Mouse (Mus musculus) neural tube, embryonic 11.5 days (tissue): ENCODE results near the gene Vwa8. TPM values are rescaled to one million over a fixed set of nuclear protein-coding genes. Genes with fewer than 3 reads are reported as not detected.
A peak's percentile ranks its signal among the peaks of the same experiment; 100 is the strongest.

Source experiments
- ATAC-seq: fragments of 200-750 bp; cut with Nextera tagmentation; 2 replicates; pipeline ENCODE4 v1.8.0; 2017; ENCODE audit warnings: moderate number of reproducible peaks, mild to moderate bottlenecking, moderate TSS enrichment, moderate library complexity; ENCODE audit not compliant: insufficient read depth, low FRiP score, low TSS enrichment
- DNase-seq: peaks from one replicate; pipeline ENCODE4 v3.0.0-alpha.2; 2015; ENCODE audit warnings: low spot score
- H3K27ac ChIP-seq: fragments of 300-500 bp; sonication (generic); 2 replicates; pipeline ENCODE4 v1.5.1; 2014; ENCODE audit warnings: low read depth, mild to moderate bottlenecking, low read length
- H3K27me3 ChIP-seq: fragments of 300-500 bp; sonication (generic); 2 replicates; pipeline ENCODE4 v1.6.1; 2014; ENCODE audit warnings: mild to moderate bottlenecking, low read length, mixed read lengths; ENCODE audit not compliant: control insufficient read depth, insufficient read depth
- H3K36me3 ChIP-seq: fragments of 300-500 bp; sonication (generic); 2 replicates; pipeline ENCODE4 v1.6.1; 2014; ENCODE audit warnings: mild to moderate bottlenecking, low read length, moderate library complexity, mixed read lengths; ENCODE audit not compliant: control insufficient read depth, insufficient read depth
- H3K4me1 ChIP-seq: fragments of 300-500 bp; sonication (generic); 2 replicates; pipeline ENCODE4 v1.6.1; 2014; ENCODE audit warnings: low read length, mixed read lengths; ENCODE audit not compliant: control insufficient read depth, insufficient read depth
- H3K4me2 ChIP-seq: fragments of 300-500 bp; sonication (generic); 2 replicates; pipeline ENCODE4 v1.6.1; 2014; ENCODE audit warnings: low read depth, mild to moderate bottlenecking, moderate library complexity
- H3K4me3 ChIP-seq: fragments of 300-500 bp; sonication (generic); 2 replicates; pipeline ENCODE4 v1.5.1; 2014; ENCODE audit warnings: low read depth, low read length
- H3K9ac ChIP-seq: fragments of 300-500 bp; sonication (generic); 2 replicates; pipeline ENCODE4 v1.6.1; 2014; ENCODE audit warnings: mild to moderate bottlenecking, low read length
- H3K9me3 ChIP-seq: fragments of 300-500 bp; sonication (generic); 2 replicates; pipeline ENCODE4 v1.6.1; 2016; ENCODE audit warnings: low read length; ENCODE audit not compliant: control insufficient read depth
- WGBS: fragments of 180-500 bp; shearing (Covaris S2); extraction: QIAGEN DNeasy Blood & Tissue Kit; methylation state at CpG from one replicate; pipeline ENCODE4 v1.1.7; 2014; 5-methylcytosine and 5-hydroxymethylcytosine counted together
- polyA plus RNA-seq: library from polyadenylated mRNA; unstranded; fragments of >200 nt; fragmentation: Nextera tagmentation; extraction: Ambion mirVana; gene quantifications from 2 replicates; pipeline ENCODE4 v1.2.1, GENCODE M21; 2014

The Vwa8 gene
- polyA plus RNA-seq, 1 experiment from 2014 or later = 10.8 TPM

- H3K27ac ChIP-seq = no peak overlapping the region
- no peak overlapping the region for H3K4me2 ChIP-seq
- no peak overlapping the region for H3K9ac ChIP-seq
- 93% methylated on average over 7 of the region's 7 CpGs for WGBS
- H3K4me1 ChIP-seq = peaks cover 19% of the 10 kb centered on the region
- H3K27me3 ChIP-seq = no peaks in the 10 kb centered on the region
- no peak overlapping the region for H3K4me3 ChIP-seq
- no peaks in the 10 kb centered on the region for H3K36me3 ChIP-seq
- no peak for ATAC-seq
- H3K9me3 ChIP-seq = no peaks in the 10 kb centered on the region
- DNase-seq = no peak
Observed at GRCm38 (mm10) chr14:79204866-79205265, 356.0 kb downstream of the Vwa8 start.

- H3K36me3 ChIP-seq = no peaks in the 10 kb centered on the region
- DNase-seq (peak; percentile 49), ATAC-seq (no peak)
- no peak overlapping the region for H3K4me3 ChIP-seq
- H3K9ac ChIP-seq = no peak overlapping the region
- H3K27ac ChIP-seq = peak overlapping the region; percentile 5; the same call in 1 of the 2 replicates
- WGBS = 43% methylated on average over 11 of the region's 11 CpGs
- H3K4me2 ChIP-seq = no peak overlapping the region
- peaks cover 10% of the 10 kb centered on the region for H3K4me1 ChIP-seq
- no peaks in the 10 kb centered on the region for H3K27me3 ChIP-seq
- no peaks in the 10 kb centered on the region for H3K9me3 ChIP-seq
Observed at GRCm38 (mm10) chr14:79206210-79206609, 357.4 kb downstream of the Vwa8 start.

GRCm38 (mm10) chr14:79208468-79208867 lies 359.6 kb downstream of the Vwa8 start:
- H3K9ac ChIP-seq = no peak overlapping the region
- peaks cover 2% of the 10 kb centered on the region; the same call in 1 of the 2 replicates for H3K4me1 ChIP-seq
- H3K27ac ChIP-seq = no peak overlapping the region
- DNase-seq (no peak), ATAC-seq (no peak)
- H3K36me3 ChIP-seq = no peaks in the 10 kb centered on the region
- H3K9me3 ChIP-seq = no peaks in the 10 kb centered on the region
- no peak overlapping the region for H3K4me2 ChIP-seq
- no peaks in the 10 kb centered on the region for H3K27me3 ChIP-seq
- H3K4me3 ChIP-seq = no peak overlapping the region

GRCm38 (mm10) chr14:79209813-79210212 lies 361.0 kb downstream of the Vwa8 start:
- Histone ChIP-seq H3K4me3 (no peak overlapping the region), H3K4me1 (no peaks in the 10 kb centered on the region; the same call in 1 of the 2 replicates), H3K4me2 (no peak overlapping the region), H3K9ac (no peak overlapping the region), H3K27me3 (no peaks in the 10 kb centered on the region), H3K36me3 (no peaks in the 10 kb centered on the region), H3K27ac (no peak overlapping the region), H3K9me3 (no peaks in the 10 kb centered on the region)
- WGBS = 88% methylated on average over 3 of the region's 3 CpGs
- no peak for ATAC-seq
- DNase-seq = no peak

GRCm38 (mm10) chr14:79212380-79212991 lies 363.6 kb downstream of the Vwa8 start:
- DNase-seq (no peak), ATAC-seq (no peak)
- Histone ChIP-seq H3K9me3 (no peaks in the 10 kb centered on the region), H3K4me3 (no peak overlapping the region), H3K9ac (no peak overlapping the region), H3K27ac (no peak overlapping the region), H3K4me1 (no peaks in the 10 kb centered on the region), H3K27me3 (no peaks in the 10 kb centered on the region), H3K36me3 (no peaks in the 10 kb centered on the region), H3K4me2 (no peak overlapping the region)
- WGBS = 83% methylated on average over 11 of the region's 11 CpGs

GRCm38 (mm10) chr14:79214129-79214528 lies 365.3 kb downstream of the Vwa8 start:
- Histone ChIP-seq H3K9ac (no peak overlapping the region), H3K9me3 (no peaks in the 10 kb centered on the region), H3K27ac (no peak overlapping the region), H3K4me1 (no peaks in the 10 kb centered on the region), H3K27me3 (no peaks in the 10 kb centered on the region), H3K4me2 (no peak overlapping the region), H3K4me3 (no peak overlapping the region), H3K36me3 (no peaks in the 10 kb centered on the region)
- 97% methylated on average over 6 of the region's 6 CpGs for WGBS
- DNase-seq (no peak), ATAC-seq (no peak)

- H3K9ac ChIP-seq = no peak overlapping the region
- WGBS = 87% methylated on average over 8 of the region's 8 CpGs
- no peak overlapping the region for H3K27ac ChIP-seq
- DNase-seq (no peak), ATAC-seq (no peak)
- H3K27me3 ChIP-seq = no peaks in the 10 kb centered on the region
- no peaks in the 10 kb centered on the region for H3K9me3 ChIP-seq
- no peak overlapping the region for H3K4me3 ChIP-seq
- no peaks in the 10 kb centered on the region for H3K4me1 ChIP-seq
- no peaks in the 10 kb centered on the region for H3K36me3 ChIP-seq
- no peak overlapping the region for H3K4me2 ChIP-seq
Observed at GRCm38 (mm10) chr14:79214660-79215249, 365.9 kb downstream of the Vwa8 start.

- no peaks in the 10 kb centered on the region for H3K9me3 ChIP-seq
- H3K27ac ChIP-seq = no peak overlapping the region
- no peak overlapping the region for H3K4me3 ChIP-seq
- no peaks in the 10 kb centered on the region for H3K36me3 ChIP-seq
- WGBS = 70% methylated on average over 2 of the region's 2 CpGs
- no peak for ATAC-seq
- no peaks in the 10 kb centered on the region for H3K27me3 ChIP-seq
- no peak overlapping the region for H3K4me2 ChIP-seq
- H3K9ac ChIP-seq = no peak overlapping the region
- H3K4me1 ChIP-seq = no peaks in the 10 kb centered on the region
- DNase-seq = no peak
Observed at GRCm38 (mm10) chr14:79216366-79216765, 367.5 kb downstream of the Vwa8 start.

GRCm38 (mm10) chr14:79223431-79224036 lies 374.7 kb downstream of the Vwa8 start:
- Histone ChIP-seq H3K9me3 (no peaks in the 10 kb centered on the region), H3K27me3 (no peaks in the 10 kb centered on the region), H3K36me3 (no peaks in the 10 kb centered on the region), H3K27ac (no peak overlapping the region), H3K4me3 (no peak overlapping the region), H3K9ac (no peak overlapping the region), H3K4me2 (no peak overlapping the region), H3K4me1 (no peaks in the 10 kb centered on the region)
- 85% methylated on average over 12 of the region's 12 CpGs for WGBS
- DNase-seq = no peak
- ATAC-seq = no peak
